Mouse (Mus musculus): ENCODE data around the gene Ppp3ca. TPM values are rescaled to one million over a fixed set of nuclear protein-coding genes. Genes with fewer than 3 reads are reported as not detected.
A peak's percentile ranks its signal among the peaks of the same experiment; 100 is the strongest.

The Ppp3ca gene
- total RNA-seq, 2 experiments from 2014 or later: 152 to 154 TPM

DNA sequence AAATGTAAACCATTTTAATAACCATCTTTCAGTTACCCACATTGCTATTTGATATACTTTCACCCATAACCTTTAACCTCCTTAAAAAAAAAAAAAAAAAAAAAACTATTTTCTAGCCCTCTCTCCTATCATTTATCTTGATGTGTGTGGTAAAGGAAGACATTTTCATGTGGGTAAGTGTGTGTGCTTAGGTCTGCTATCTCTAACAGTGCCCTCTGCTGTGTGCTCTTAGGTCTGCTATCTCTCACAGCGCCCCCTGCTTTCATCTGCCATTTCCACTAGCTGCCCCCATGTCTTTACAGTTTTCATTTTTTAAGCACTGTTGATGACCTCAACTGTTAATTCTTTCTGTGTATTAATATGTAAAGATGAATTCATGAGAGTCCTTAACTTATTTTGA is 235.7 kb downstream of the Ppp3ca start:
- no peak for DNase-seq
- H3K27ac ChIP-seq: no peak overlapping the region
- intact Hi-C loops (cut with DNase I): no loop called here
- no peak overlapping the region for H3K4me3 ChIP-seq
- TF ChIP-seq CTCF (IDR thresholded peaks at IDR 0.05): peak; percentile 70

DNA sequence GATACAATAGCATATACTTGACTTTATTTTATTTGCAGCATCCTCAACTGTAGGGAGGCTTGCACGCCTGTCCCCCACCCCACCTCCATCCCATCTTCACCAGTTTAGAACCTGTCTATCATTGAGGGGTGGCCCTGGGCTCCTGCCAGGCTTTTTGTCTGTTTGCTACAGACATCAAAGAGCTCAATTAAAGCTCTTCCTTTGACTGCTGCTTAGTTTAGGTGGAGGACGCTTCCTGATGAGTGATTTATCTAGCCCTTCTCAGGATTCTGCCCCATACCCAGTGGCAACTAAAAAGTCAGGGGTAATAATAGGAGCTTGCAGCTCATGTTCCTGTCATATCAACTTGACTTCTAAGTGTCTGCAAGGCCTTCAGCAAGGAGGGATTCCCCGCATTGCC is 239.6 kb downstream of the Ppp3ca start:
- Histone ChIP-seq H3K4me3 (no peak overlapping the region), H3K27ac (no peak overlapping the region)
- intact Hi-C loops (cut with DNase I): no loop called here
- DNase-seq: no peak
- no peak for TF ChIP-seq CTCF (IDR thresholded peaks at IDR 0.05)

DNA sequence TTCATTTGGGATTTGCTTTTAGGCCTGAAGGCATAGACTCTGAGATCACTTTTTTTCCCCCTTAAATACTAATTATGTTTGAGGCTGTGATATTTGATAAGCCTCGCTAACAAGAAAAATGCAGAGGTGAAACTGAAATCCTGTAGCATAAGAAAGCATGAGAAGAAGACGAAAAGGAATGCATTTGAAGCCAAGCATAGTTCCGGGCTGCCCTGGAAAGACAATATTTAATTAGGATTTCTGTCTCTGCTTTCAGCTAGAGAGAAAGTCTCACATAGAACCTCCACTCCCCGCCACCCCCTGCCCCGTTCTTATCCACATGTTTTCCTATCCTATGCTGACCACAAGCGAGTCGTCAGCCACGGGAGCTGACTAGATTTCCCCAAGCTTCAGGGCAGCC is 241.4 kb downstream of the Ppp3ca start:
- no peak for TF ChIP-seq CTCF (IDR thresholded peaks at IDR 0.05)
- no peak for DNase-seq
- H3K4me3 ChIP-seq: no peak overlapping the region
- no peak overlapping the region for H3K27ac ChIP-seq
- intact Hi-C loops (cut with DNase I): no loop called here

DNA sequence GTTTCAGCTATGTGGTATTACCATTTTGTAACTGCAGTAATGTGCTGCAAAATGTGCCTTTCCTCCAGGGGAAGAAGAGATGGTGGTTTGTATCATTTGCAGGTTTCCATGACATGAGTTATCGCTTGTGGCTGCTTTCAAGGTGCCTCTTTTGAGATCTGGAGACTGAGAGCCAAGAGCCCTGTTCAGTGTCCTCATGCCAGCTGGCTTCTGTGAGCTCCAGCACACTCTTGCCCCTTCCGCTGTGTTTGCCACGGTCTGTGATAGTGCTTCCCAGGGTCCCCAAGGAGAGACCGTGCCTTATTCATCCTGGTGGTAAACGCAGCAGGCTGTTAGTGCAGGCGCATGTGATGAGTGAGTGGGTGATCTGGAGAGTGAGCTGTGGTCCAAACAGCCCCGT is 247.2 kb downstream of the Ppp3ca start:
- no peak for DNase-seq
- intact Hi-C loops (cut with DNase I): no loop called here
- no peak for TF ChIP-seq CTCF (IDR thresholded peaks at IDR 0.05)

DNA sequence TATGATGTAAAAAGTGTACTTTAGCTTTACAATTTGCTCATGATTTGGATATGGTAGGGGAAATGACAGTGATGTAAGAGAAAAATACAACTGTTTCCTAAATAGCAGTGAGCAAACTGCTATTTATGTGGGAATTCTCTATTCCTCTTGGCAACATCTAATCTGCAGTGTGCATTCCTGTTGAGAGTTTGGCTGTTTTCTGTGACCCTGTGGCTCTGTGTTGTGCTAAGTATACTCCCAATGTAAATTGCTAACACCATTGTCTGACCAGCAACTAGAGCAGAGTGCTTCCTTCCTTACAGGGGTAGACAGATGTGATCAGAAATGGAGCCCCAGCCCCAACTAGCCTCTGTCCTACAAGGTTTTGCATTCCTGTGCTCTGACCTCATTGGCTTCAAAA is 263.1 kb downstream of the Ppp3ca start:
- TF ChIP-seq CTCF (IDR thresholded peaks at IDR 0.05): no peak
- Histone ChIP-seq H3K27ac (no peak overlapping the region), H3K4me3 (no peak overlapping the region)
- DNase-seq: no peak
- intact Hi-C loops (cut with DNase I): no loop called here

More for the DNA sequence above, 247.2 kb downstream of the Ppp3ca start:
- Histone ChIP-seq H3K4me3 (no peak overlapping the region), H3K27ac (peak overlapping the region; percentile 20; the same call in 1 of the 2 replicates)

DNA sequence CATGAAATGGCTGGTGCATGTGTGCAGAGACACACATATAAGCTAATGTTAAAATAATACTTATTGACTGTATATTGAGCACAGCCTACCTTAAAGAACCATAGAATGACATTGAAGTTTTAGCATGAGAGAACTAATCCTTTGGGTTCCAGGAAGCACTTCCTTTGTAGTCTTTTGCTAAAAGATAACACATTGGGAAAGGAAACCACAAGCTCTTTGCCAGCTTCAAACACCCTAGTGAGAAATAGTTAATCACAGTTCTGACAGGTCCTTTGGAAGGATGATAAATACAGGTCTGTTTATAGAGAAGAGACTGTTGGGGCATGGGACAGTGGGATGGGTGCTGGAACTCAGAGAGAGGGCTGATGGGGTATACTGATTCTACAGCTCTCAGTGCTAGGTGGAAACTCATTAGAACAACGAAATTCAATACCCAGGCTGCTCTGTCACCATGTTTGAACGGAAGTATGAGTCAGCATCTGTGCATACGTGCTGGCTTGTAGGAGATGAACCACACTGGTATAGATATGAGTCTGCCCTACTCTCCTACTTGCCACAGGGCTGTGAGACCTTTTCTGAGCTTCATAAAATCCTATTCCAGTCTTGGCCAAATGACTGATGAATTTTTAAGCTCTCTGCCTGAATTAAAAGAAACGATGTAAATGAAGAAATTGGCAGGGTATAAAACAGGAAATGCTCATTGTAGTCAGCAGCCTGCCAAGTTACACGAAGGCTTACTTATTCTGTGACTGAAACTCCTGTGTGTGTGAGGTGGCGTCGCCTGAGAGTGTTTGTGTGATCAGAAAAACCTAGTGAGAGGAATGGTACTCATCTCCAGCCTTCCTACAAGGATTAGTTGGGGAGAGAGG is 271.0 kb downstream of the Ppp3ca start:
- peak overlapping the region; percentile 51; the same call in 1 of the 2 replicates for H3K27ac ChIP-seq
- TF ChIP-seq CTCF (IDR thresholded peaks at IDR 0.05): no peak
- no peak for DNase-seq
- H3K4me3 ChIP-seq: no peak overlapping the region
- intact Hi-C loops (cut with DNase I): no loop called here

DNA sequence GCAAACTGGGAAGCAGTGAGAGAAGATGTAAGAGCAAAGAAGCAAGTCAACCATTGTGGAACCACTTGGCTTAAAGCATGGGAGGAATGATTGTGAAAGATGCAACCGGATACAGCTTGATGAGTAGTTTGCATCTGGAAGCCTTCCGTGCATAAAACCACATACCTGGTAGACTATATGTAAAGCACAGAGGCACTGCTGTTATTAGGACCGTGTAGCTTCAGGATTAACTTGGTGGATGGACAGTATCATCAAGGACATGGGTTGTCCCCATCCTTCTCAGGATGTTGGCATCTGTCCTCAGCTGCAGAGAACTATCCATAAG is 271.6 kb downstream of the Ppp3ca start:
- no peak overlapping the region for H3K4me3 ChIP-seq
- TF ChIP-seq CTCF (IDR thresholded peaks at IDR 0.05): no peak
- intact Hi-C loops (cut with DNase I): no loop called here
- peak overlapping the region; percentile 51; the same call in 1 of the 2 replicates for H3K27ac ChIP-seq
- no peak for DNase-seq

DNA sequence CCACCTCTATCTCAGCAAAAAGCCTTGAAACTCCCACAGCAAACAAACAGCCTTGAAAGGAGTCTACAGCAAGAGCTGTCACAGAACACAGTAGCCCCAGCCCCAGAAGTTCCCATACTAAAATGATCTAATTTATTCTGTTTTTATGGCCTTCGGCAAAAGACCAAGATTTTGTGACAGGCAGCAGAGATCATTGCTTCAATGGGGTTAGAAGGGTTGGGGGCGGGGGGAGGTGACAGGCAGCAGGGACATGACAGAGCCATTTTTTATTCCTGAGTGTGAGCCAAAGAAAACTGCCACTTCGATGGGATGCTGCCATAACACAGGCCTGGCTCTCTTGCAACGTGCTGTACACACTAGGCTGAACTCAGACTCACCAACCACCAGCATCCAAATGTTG is 275.6 kb downstream of the Ppp3ca start:
- DNase-seq: no peak
- Histone ChIP-seq H3K27ac (no peak overlapping the region), H3K4me3 (no peak overlapping the region)
- intact Hi-C loops (cut with DNase I): no loop called here
- no peak for TF ChIP-seq CTCF (IDR thresholded peaks at IDR 0.05)

DNA sequence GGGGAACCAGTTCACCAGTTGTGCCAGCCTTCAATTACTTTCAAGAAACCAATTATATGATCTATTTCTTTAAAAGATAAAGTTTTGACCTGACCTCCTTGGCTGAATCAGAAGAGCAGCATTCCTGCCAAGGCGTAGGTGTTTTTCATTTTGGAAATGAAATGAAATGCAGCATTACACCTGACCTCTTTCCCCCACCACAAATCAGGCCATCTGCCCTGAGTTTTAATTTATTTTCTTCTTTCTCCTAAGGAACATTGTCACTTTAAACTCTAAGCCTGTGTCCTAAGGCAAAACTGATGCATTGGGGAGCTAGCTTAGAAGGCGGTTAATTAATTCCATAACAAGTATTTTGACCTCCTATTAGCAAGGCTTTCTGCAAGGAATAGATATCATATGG is 276.7 kb downstream of the Ppp3ca start:
- DNase-seq: no peak
- H3K4me3 ChIP-seq: no peak overlapping the region
- TF ChIP-seq CTCF (IDR thresholded peaks at IDR 0.05): no peak
- no peak overlapping the region for H3K27ac ChIP-seq
- intact Hi-C loops (cut with DNase I): no loop called here

DNA sequence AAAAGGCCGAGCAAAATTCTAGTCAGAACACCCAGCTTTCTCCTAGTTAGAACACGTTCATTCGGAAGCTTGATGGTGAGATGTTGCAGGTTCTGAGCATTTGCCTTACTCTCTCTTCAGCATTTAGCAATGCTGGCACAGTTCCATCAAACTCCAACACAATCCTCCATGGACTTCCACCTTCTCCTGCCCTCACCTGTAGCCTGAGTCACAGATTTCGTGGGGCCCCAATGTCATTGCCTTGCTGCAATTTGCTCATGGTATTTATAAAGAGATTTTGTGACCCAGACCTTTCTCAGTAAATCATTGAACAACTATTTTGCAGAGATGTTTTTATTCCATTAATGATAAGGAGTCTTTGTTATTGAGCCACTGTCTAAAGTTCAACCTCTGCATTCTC is 278.2 kb downstream of the Ppp3ca start:
- no peak for TF ChIP-seq CTCF (IDR thresholded peaks at IDR 0.05)
- no peak for DNase-seq
- no peak overlapping the region for H3K4me3 ChIP-seq
- H3K27ac ChIP-seq: no peak overlapping the region
- intact Hi-C loops (cut with DNase I): no loop called here

DNA sequence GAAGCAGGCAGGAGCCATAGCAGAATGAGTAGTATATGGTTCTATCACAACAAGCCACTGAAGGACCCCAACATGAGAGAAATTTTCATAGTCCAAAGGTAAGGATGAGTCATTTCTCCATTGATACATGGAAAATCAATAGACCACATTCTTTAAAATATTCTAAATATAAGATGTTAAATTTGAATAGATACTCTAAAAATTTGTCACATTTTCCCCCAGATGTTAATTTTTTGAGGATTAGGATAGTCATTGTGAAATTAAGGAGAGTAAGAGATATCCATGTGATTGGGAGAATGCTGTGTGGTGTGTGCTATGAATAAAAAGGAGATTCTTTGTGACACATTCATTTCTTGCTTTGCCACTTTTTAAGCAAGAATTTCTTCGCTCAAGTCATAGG is 281.9 kb downstream of the Ppp3ca start:
- no peak for TF ChIP-seq CTCF (IDR thresholded peaks at IDR 0.05)
- H3K4me3 ChIP-seq: no peak overlapping the region
- no peak for DNase-seq
- intact Hi-C loops (cut with DNase I): no loop called here
- H3K27ac ChIP-seq: no peak overlapping the region

DNA sequence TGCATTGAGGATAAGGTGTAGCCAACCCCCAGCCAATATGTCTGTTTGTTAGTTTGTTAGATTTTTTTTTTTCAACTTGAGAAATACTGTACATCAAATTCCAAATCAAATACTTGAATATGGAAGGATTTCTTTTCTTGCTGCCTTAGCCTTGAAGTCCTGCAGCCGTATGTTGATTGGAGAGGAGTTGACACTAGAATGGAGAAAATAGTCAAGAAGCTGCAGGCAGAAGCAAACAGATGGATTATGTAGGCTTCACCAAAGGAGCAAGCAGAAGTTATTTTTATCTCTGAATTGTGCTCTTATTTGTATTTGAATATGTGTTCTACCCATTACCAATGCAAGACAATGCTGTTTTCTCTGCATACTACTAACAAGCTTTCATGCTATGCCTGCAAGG is 282.9 kb downstream of the Ppp3ca start:
- Histone ChIP-seq H3K4me3 (no peak overlapping the region), H3K27ac (no peak overlapping the region)
- intact Hi-C loops (cut with DNase I): no loop called here
- no peak for DNase-seq
- no peak for TF ChIP-seq CTCF (IDR thresholded peaks at IDR 0.05)

DNA sequence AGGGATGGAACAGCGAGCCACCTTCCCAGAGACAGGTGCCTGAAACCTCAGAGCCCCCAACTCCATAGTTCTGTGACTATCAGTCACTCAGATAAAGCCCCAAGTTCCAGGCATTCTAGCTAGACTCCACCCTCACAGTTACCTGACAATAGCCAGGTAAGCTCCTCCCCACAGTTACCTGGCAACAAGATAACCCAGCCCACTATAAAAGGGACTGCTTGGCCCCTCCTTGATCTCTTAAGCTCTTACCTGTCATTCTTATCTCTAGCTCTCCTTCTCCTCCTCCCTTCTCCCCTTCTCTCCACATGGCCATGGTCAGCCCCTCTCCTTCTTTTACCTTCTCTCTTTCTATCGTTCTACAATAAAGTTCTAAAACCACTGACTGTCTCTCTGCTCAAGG is 285.1 kb downstream of the Ppp3ca start:
- Histone ChIP-seq H3K4me3 (no peak overlapping the region), H3K27ac (no peak overlapping the region)
- intact Hi-C loops (cut with DNase I): no loop called here
- DNase-seq: no peak
- no peak for TF ChIP-seq CTCF (IDR thresholded peaks at IDR 0.05)

DNA sequence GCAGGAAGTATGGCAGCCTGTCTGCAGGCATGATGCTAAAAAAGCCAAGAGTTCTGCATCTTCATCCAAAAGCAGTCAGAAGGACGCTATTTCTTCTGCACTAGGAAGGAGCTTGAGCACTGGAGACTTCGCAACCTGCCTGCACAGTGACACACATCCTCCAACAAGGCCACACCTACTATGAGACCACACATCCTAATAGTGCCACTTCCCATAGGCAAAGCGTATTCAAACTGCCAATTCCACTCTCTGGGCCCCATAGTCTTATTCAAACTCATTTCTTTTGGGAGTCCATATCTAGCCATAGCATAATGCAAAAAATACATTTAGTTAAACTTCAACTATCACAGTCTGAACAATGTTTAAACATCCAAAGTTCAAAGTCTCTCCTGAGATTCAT is 290.4 kb downstream of the Ppp3ca start:
- intact Hi-C loops (cut with DNase I): no loop called here

More for the DNA sequence above, 290.4 kb downstream of the Ppp3ca start:
- Histone ChIP-seq H3K27ac (no peak overlapping the region), H3K4me3 (no peak overlapping the region)
- no peak for TF ChIP-seq CTCF (IDR thresholded peaks at IDR 0.05)
- DNase-seq: no peak

Measured in gastrocnemius, adult 2 months (tissue).